Mouse (Mus musculus): ENCODE measurements around the gene Entpd5.

Gene Entpd5

GRCm38 (mm10) chr12:84399663-84400062, 9.2 kb downstream of the Entpd5 start:
- no peak for DNase-seq (ENCODE audit: extremely low read depth, insufficient read length, low spot score)

- DNase-seq (ENCODE audit: extremely low read depth, insufficient read length, low spot score) = no peak
Observed at GRCm38 (mm10) chr12:84399135-84399534, 9.7 kb downstream of the Entpd5 start.

- no peak for DNase-seq (ENCODE audit: extremely low read depth, insufficient read length, low spot score)
Observed at GRCm38 (mm10) chr12:84398629-84399028, 10.2 kb downstream of the Entpd5 start.

- DNase-seq (ENCODE audit: extremely low read depth, insufficient read length, low spot score) = no peak
Observed at GRCm38 (mm10) chr12:84397685-84398084, 11.1 kb downstream of the Entpd5 start.

GRCm38 (mm10) chr12:84396947-84397679, 11.7 kb downstream of the Entpd5 start:
- DNase-seq (ENCODE audit: extremely low read depth, insufficient read length, low spot score) = no peak

GRCm38 (mm10) chr12:84393847-84394246, 15.0 kb downstream of the Entpd5 start:
- peak; percentile 15 for DNase-seq (ENCODE audit: extremely low read depth, insufficient read length, low spot score)

GRCm38 (mm10) chr12:84392681-84393080, 16.1 kb downstream of the Entpd5 start:
- DNase-seq (ENCODE audit: extremely low read depth, insufficient read length, low spot score) = no peak

- DNase-seq (ENCODE audit: extremely low read depth, insufficient read length, low spot score) = no peak
Observed at GRCm38 (mm10) chr12:84390336-84390735, 18.5 kb downstream of the Entpd5 start.

GRCm38 (mm10) chr12:84388774-84389400, 19.9 kb downstream of the Entpd5 start:
- no peak for DNase-seq (ENCODE audit: extremely low read depth, insufficient read length, low spot score)

- no peak for DNase-seq (ENCODE audit: extremely low read depth, insufficient read length, low spot score)
Observed at GRCm38 (mm10) chr12:84388097-84388496, 20.7 kb downstream of the Entpd5 start.

GRCm38 (mm10) chr12:84385408-84385807, 23.4 kb downstream of the Entpd5 start:
- DNase-seq (ENCODE audit: extremely low read depth, insufficient read length, low spot score) = no peak

GRCm38 (mm10) chr12:84384644-84385081, 24.2 kb downstream of the Entpd5 start:
- DNase-seq (ENCODE audit: extremely low read depth, insufficient read length, low spot score) = no peak

GRCm38 (mm10) chr12:84382369-84382768, 26.5 kb downstream of the Entpd5 start:
- DNase-seq (ENCODE audit: extremely low read depth, insufficient read length, low spot score) = no peak

GRCm38 (mm10) chr12:84373831-84374481, 34.9 kb downstream of the Entpd5 start:
- no peak for DNase-seq (ENCODE audit: extremely low read depth, insufficient read length, low spot score)

- no peak for DNase-seq (ENCODE audit: extremely low read depth, insufficient read length, low spot score)
Observed at GRCm38 (mm10) chr12:84371647-84372046, 37.2 kb downstream of the Entpd5 start.

- peak; percentile 54 for DNase-seq (ENCODE audit: extremely low read depth, insufficient read length, low spot score)
Observed at GRCm38 (mm10) chr12:84366971-84367370, 41.9 kb downstream of the Entpd5 start.

- no peak for DNase-seq (ENCODE audit: extremely low read depth, insufficient read length, low spot score)
Observed at GRCm38 (mm10) chr12:84365137-84365536, 43.7 kb downstream of the Entpd5 start.

GRCm38 (mm10) chr12:84364291-84364690, 44.5 kb downstream of the Entpd5 start:
- no peak for DNase-seq (ENCODE audit: extremely low read depth, insufficient read length, low spot score)

GRCm38 (mm10) chr12:84362872-84363271, 46.0 kb downstream of the Entpd5 start:
- DNase-seq (ENCODE audit: extremely low read depth, insufficient read length, low spot score) = no peak

- DNase-seq (ENCODE audit: extremely low read depth, insufficient read length, low spot score) = peak; percentile 88
Observed at GRCm38 (mm10) chr12:84361555-84362489, 47.0 kb downstream of the Entpd5 start, which contains the start of the genes Coq6 and Fam161b. TSS of gene Coq6 (plus strand) at chr12:84361657. TSS of gene Fam161b (minus strand) at chr12:84361833.
